In genomic region chr13:112081935-112082334, GRCm38 (mm10) we compare ENCODE assay signal across 23 mouse cellular contexts.
"Had no signal": no experiment of that assay in that cellular context is flagged by ENCODE, and none has a peak within 500 bp of the region (broad histone marks: within the 10 kb centered on the region; RNA-seq: fewer than 3 reads in every experiment).

No protein-coding gene starts in this region.

- H3K27me3 ChIP-seq: lung, embryonic 15.5 days; midbrain, embryonic 12.5 days; neural tube, embryonic 13.5 days; neural tube, embryonic 15.5 days; stomach, embryonic 15.5 days had no signal

- ATAC-seq: liver, postnatal 0 days; lung, postnatal 0 days; midbrain, embryonic 16.5 days had no signal

- H3K36me3 ChIP-seq: lung, embryonic 15.5 days; midbrain, embryonic 12.5 days; neural tube, embryonic 13.5 days; neural tube, embryonic 15.5 days; stomach, embryonic 15.5 days had no signal

- H3K4me2 ChIP-seq: lung, embryonic 15.5 days; midbrain, embryonic 12.5 days; neural tube, embryonic 13.5 days; neural tube, embryonic 15.5 days; stomach, embryonic 15.5 days had no signal

- H3K9me3 ChIP-seq: lung, embryonic 15.5 days; midbrain, embryonic 12.5 days; neural tube, embryonic 13.5 days; neural tube, embryonic 15.5 days; stomach, embryonic 15.5 days had no signal

- H3K4me1 ChIP-seq: megakaryocyte, embryonic 14.5 days; midbrain, embryonic 12.5 days; neural tube, embryonic 13.5 days; neural tube, embryonic 15.5 days had no signal

- H3K4me3 ChIP-seq: lung, embryonic 15.5 days; megakaryocyte, embryonic 14.5 days; midbrain, embryonic 12.5 days; myocyte; neural tube, embryonic 13.5 days; neural tube, embryonic 15.5 days; stomach, embryonic 15.5 days had no signal

- H3K9ac ChIP-seq: liver, postnatal 0 days; lung, embryonic 15.5 days; midbrain, embryonic 12.5 days; neural tube, embryonic 13.5 days; neural tube, embryonic 15.5 days; stomach, embryonic 15.5 days had no signal

- DNase-seq: liver, postnatal 0 days; lung, adult 2 months; lung, postnatal 14 days; lung, postnatal 36 days; midbrain, embryonic 14.5 days; retina, postnatal 1 day; right cerebral cortex, adult 18-20 months; right cerebral cortex, postnatal 25 days; right cerebral cortex, postnatal 4 days; thymus, adult 2 months; thymus, postnatal 25 days; thymus, postnatal 4 days had no signal

- H3K27ac ChIP-seq: lung, embryonic 15.5 days; macrophage; midbrain, embryonic 12.5 days; neural tube, embryonic 13.5 days; neural tube, embryonic 15.5 days; stomach, embryonic 15.5 days; stomach, postnatal 0 days had no signal
